Mouse (Mus musculus) urinary bladder, postnatal 25 days (tissue): ENCODE data around the gene 3110082I17Rik.
"Not testable (repeated sequence)": the region's sequence is repeated elsewhere in the genome, so short reads cannot be mapped to it uniquely, and the experiment has no call there.

Experiments used
- DNase-seq: peaks from one replicate; pipeline ENCODE4 v3.0.0; 2022; ENCODE audit warnings: low spot score

The 3110082I17Rik gene

DNA sequence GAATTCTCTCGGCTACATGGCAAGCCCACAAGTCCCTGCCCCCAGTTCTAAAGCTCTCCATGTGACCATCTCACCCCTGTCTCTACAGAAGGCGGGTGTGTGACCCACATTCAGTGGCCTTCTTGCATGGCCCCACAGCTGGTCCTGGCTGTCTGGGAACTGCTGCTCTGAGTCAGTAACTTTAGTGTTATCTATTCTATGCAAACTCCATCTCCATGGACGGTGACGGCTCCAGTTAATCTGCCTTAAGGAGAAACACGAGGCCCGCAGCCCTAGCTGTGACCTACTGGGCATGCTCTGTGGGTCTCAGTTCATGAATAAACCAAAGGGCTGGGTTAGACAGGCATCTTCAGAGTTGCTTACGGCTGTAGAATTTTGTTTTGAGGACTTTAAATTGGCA lies 65.9 kb downstream of the 3110082I17Rik start:
- DNase-seq = no peak

DNA sequence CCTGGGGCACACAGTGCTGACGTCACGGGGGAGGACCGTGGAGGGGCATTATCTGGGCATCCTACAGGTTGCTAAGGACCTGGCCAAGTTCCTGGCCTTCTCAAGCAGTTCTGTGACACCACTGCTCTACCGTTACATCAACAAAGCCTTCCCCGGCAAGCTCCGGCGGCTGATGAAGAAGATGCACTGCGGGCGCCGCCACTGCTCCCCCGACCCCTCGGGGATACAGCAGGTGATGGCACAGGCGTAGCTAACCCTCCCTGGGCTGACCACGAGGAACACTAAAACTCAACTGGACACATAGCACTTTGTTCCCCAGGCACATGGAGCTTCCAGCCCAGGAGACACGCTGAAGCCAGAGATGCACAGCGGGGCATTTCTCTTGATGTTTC lies 67.1 kb downstream of the 3110082I17Rik start:
- DNase-seq = no peak

DNA sequence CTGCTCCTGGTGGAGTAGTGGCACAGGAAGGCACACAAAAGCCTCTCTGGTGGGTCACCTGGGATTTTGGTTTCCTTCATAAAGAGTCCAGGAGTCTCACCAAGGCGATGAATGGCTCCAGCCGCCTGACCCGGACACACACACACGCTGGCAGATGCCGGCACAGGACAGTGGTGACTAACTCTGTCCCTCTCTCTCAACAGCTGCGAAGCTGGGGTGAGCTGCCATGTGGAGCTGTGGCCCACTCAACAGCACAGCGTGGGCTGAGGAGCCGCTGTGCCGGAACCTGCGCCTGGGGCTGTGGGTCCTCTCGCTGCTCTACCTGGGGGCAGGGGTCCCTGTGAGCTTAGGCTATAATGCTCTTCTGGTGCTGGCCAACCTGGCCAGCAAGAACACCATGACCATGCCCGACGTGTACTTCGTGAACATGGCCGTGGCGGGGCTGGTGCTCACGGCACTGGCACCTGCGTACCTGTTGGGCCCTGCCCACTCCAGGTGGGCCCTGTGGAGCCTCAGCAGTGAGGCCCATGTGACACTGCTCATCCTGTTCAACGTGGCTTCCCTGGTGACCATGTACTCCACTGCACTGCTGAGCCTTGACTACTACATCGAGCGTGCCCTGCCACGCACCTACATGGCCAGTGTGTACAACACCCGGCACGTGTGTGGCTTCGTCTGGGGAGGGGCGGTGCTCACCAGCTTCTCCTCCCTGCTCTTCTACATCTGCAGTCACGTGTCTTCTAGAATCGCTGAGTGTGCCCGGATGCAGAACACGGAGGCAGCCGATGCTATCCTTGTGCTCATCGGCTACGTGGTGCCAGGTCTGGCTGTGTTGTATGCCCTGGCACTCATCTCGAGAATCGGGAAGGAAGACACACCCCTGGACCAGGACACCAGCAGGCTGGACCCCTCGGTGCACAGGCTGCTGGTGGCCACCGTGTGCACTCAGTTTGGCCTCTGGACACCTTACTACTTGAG lies 67.8 kb downstream of the 3110082I17Rik start:
- DNase-seq = no peak

DNA sequence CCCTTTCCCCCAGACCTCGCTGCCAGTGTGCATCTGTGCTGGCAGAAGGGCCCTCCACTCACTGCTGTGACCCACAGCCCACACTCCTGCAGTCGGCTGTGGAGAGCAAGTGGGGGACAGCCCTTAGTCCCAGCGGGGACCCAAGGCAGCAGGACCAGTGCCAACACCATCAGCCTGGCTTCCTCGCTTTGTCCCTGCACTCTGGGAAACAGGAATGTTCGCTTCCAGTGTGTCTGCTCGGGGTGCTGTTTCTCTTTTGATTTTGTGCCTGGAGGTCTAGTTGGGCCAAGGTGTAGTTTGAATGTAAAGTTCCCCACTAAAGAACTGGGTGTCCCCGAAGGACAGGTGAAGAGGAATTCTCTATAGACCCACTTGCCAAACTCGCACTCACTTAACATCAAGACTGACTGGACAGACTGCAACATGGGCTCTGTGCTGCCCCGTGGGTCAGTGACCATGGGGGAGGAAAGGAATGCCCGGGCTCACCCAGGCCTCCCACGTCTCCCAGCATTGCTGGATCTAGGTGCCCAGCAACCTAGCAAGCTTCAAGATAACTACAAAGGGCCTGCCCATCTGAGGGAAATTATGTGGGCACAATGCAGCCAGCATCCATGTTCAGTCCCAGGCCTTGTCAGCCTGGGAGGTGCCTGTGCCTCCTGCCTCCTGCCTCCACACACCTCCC lies 68.9 kb downstream of the 3110082I17Rik start:
- no peak for DNase-seq

DNA sequence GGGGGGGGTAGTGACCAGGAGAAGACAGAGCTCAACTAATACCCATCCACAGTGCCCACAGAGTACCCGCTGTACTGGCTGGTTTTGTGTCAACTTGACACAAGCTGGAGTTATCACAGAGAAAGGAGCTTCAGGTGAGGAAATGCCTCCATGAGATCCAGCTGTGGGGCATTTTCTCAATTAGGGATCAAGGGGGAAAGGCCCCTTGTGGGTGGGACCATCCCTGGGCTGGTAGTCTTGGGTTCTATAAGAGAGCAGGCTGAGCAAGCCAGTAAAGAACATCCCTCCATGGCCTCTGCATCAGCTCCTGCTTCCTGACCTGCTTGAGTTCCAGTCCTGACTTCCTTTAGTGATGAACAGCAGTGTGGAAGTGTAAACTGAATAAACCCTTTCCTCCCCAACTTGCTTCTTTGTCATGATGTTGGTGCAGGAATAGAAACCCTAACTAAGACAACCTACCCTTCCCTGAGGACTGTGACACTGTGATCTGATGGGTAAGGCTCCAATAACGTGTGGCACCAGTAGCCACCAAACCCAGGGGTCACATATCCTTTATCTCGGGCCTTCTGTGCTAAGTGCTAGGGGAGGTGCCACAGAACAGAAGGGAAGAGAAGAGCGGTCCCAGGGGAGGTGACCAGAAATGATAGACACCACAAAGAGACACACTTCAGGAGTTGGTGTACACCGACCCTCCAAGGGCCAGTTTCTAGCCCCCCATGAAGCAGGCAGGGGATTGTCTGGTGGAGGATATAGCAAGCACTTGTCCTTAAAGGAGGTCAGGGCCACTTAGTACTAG lies 69.8 kb downstream of the 3110082I17Rik start:
- not testable (repeated sequence) for DNase-seq

DNA sequence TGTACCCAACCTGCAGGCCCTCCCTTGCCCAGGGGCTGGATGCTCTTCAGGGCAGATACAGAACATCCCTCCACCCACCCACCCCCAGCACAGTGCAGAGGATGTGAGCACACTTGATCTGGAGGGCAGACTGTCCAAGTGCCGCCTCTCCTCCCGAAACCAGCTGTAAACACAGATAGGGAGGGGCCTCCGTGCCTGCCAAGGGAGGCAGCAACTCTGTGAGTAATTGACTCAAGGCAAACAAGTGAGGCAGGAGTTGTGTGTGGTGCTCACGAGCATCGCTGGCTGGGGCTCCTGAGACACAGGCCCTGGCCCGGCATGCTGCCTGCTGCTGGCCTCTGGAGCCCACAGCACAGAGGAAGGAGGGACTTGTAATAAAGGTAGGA lies 70.7 kb downstream of the 3110082I17Rik start:
- DNase-seq = peak; percentile 50

DNA sequence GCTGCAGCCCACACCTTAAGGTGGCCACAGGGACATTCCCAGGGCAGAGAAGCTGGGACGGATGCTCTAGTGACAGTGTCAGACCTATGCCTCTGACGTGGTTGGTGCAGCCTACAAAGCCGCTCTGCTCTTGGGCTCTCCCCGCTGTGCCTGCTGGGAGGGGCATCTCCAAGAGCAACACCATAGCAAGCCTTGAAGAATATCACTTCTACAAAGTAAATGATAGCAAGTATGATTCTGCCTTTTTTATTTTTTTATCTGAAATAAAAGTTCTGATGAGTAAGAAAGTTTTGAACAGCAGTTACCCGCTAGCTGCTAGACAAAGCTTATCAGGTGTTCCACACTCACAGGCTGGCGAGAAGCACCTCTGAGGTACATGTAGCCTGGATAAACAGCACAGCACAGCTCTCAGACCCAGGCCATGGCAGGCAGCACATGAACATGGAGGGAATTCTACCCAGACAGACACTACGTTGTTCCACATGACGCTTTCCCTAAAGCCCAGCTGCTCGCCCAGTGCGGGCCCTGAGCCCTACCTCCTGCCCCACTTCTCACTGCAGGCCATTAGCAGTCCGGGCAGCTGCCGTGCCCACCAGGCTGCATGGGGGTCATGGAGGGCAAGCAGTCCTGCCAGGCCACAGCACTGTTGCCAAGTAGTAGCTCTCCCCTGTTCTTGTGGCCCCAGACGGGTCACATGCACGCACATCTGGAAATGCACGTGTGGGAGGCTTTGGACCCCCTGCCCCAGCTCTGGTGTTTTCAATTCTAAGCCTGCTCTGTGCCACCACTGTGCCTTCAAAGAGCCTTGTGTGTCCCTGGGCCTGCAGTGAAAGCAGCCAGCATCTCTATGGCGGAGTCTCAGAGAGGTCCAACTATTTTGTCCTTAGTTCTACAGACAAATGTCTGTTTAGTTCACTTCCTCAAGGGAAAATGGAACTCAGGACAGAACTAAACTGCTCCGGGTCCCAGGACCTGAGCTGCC lies 71.3 kb downstream of the 3110082I17Rik start:
- DNase-seq = no peak

DNA sequence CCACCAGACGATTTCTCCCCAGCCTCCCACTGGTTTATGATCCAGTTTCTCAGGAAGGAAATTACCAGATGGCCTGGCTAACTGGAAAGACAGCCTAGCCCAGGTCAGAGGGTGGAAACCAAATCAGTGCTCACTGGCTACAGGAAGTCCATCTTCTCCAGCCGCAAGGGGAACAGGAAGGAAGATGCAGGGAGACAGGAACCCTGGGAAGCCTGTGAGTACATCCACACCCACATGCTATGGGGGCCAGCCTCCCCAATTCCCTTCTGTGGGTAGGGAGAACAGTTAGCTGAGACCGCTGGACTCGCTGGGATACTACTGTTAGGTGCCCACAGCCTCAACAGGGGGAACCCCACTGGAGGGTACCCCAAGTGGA lies 72.1 kb downstream of the 3110082I17Rik start:
- DNase-seq = no peak

DNA sequence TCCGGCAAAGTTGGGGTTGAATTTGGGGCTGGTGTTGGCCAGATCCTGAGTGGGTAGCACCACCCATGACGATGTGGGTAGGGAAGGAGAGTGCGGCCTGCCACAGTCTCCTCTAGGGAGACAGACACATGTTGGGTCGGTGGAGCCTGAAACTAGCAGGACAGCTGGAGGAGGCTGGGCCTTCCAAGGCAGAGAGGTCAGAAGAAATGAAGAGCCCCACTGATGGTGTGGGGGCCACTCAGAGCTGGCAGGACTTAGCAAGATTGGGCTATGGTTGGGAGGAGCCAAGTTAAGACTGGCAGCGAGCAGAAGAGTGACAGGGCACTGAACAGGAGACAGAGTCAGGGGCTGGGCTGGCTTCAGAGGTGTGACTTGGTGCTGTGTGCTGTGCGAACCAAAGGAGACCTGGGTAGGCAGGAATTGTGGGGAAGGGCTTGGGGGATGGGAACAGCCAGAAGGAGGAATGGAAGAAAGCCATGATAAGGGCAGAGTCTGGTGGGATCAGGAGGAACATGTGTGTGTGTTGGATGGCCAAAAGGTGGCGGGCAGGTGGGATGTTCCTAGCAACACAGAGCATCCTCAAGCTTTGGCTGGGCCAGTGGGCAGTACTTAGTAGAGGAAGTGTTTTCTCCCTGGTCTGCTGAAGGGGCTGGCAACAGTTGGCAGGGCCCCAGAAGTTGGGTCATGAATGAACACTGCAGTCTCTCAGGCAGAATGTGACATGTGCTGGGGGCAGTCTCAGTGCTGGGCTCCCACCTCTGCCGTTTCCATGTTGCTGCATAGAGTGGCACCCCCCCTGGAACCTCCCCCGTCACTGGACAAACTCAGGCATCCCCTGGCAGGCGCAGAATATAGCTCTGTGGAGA lies 72.8 kb downstream of the 3110082I17Rik start:
- DNase-seq = no peak

DNA sequence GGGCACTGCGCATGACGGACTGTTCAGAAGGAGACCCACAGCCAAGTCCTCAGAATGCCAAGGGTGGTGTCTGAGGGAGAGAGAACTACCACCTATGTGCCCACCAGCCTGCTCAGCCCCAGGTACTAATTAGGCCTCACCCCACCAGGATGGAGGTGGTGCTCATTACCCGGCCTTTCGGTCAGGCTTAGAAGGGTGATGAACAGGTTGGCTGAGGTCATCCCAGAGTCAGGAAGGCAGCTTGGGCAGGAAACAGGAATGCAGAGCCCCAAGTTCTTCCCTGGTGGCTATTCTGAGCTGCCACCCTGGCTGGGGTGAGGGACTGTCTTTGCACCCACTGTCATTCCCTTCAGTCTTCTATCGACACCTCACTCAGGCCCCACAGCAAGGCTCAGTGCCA lies 74.3 kb downstream of the 3110082I17Rik start:
- DNase-seq = no peak

DNA sequence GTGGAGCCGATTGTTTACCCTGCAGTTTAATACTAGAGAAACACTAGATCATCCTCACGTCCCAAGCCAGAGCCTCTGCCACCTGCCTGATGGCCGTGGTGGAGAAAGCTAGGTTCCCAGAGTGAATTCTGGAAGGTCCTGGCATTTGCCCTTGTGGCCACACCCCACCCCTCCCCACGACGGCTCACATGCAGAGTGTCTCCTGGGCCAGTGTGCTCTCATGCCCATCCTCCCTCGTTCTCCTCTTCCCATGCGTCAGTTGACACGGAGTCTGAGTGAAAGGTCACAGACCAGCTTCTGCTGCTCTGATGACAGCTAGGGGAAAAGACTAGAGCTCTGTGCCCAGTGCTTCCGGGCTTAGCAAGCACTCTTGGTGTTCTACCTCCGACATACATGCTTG lies 75.8 kb downstream of the 3110082I17Rik start:
- no peak for DNase-seq

DNA sequence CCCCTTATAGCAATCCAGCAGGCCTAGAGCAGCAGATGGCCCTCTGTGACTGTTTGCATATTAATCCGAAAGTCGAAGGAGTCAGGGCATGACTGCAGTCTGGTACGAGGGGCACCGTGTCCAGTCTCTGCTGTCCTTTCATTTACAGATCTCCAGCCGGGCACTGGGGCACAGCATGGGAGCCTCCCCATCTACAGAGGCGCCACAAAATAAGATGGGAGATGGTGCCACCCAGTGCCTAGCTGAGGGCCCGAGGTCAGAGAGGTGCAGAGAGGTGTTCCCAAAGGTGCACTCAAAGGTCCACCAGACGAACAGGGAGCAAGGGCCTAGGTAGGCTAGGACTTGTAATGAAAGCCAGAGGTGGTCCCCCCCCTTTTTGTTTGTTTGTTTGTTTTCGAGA lies 77.1 kb downstream of the 3110082I17Rik start:
- no peak for DNase-seq

DNA sequence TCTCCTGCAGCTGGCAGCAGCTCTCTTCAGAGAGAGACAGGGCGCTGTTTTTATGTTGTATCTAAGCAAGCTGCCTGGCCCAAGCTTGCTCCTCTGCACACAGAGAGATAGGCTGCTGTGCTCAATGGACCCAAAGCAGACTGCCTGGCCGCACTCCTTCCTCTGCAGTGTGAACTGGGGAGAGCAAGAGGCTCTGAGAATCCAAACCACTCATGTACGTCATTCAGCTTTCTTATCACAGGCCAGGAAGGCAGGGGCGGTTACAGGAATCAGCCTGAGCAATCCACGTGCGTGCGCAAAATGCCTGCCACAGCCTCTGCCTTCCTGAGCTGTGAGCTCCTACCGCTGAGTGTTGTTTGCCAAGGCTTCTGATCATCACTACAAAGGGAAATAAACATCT lies 77.6 kb downstream of the 3110082I17Rik start:
- DNase-seq = no peak

DNA sequence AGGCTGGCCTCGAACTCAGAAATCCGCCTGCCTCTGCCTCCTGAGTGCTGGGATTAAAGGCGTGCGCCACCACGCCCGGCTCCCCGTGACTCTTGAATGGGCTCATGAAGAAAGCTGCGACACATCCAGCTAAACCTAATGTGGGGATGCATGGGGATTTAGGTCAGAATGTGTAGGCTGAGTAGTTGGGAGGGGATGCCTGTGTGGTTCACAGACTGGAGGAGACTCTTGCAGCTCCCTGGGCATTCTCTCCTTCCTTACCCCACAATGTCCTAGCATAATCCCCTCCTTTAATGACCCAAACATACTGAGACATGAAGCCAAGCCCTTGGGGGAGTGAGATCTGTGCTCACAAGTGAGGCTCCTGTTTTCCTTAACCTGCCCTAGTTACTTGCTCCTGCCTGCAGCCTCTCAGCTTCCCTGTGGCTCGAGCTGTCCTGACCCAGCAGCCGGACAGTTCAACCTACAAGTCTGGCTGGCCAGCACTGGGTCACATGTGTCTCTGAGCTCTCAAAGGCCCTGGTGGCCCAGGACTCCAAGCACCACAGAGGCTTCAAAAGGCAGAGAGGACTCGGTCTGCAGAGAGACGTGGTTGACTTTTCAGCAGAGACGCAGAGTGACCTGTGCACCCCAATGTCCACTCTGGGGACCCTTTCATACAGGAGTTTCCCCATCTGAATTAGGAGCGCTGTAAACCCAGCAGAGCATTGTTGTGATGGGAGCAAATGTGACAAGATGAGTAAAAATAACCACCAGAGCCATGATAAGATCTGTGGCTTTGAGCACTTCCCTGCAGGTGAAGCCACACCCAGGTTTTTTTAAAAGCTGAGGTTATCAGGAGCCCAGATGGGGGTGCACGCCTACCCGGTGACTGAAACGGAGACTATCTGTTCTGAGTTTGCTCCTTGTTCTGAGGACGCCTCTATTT lies 78.5 kb downstream of the 3110082I17Rik start:
- no peak for DNase-seq

DNA sequence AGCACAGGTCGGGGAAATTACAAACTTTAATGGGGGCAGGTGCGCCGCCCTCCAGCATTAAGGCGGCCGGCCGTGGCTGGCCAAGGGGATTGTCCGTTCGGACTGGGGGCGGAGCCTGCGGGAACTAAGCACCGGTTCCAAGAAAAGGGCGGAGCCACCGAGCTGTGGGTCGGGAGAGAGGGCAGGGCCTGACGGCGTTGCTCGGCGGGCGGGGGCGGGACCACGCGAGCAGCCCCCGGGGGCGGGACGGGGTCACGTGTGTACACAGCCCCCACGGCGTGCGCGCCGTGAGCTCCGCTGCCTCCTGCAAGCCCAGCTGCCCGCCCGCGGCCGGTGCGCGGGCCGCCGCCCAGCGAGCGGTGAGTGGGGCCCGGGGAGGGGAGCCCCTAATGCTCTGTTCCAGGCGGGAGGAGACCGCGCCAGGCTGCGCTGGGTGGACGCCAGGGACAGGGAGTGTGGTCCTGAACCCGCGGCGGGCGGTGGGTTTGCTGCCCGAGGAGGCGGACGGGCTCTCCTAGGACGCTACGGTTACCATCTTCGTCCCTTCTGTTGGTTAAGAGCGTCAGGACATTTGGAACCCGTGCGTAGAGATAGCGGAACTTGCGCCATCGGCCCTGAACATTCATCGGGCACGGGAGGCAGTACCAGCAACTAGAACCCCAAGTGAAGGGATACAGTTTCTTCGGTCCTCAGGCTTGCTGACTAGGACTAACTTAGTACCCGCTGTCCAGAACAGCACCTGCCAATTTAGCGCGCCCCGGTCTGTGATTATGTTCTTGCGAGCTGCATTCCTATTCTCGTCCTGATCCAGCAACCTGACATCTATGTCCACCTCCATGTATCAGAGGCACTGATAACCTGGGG lies 79.7 kb downstream of the 3110082I17Rik start:
- DNase-seq = peak; percentile 89

DNA sequence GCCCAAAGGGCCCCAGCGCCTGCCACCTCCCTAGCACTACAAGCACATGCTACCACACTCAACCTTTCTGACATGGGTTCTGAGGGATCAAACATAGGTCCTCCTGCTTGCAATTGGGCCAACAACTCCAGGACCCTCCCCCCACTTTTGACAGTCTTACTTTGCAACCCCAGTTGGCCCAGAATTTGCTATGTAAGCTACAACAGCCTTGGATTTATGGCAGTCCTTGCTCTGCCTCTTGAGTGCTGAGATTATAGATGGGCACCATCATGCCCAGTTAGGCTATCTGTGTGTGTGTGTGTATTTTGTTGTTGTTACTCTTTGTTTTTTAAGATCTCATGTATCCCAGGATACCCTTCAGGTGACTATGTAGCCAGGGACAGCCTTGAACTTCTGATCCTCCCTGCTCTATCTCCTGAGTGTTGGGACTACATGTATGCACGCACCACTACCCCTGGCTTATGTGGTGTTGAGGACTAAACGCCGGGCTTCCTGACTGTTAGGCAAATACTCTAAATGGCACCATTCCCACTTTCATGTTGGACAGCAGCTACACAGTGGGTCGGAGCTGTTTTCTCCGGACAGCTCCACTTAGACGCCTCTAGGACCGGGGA lies 80.4 kb downstream of the 3110082I17Rik start:
- no peak for DNase-seq

DNA sequence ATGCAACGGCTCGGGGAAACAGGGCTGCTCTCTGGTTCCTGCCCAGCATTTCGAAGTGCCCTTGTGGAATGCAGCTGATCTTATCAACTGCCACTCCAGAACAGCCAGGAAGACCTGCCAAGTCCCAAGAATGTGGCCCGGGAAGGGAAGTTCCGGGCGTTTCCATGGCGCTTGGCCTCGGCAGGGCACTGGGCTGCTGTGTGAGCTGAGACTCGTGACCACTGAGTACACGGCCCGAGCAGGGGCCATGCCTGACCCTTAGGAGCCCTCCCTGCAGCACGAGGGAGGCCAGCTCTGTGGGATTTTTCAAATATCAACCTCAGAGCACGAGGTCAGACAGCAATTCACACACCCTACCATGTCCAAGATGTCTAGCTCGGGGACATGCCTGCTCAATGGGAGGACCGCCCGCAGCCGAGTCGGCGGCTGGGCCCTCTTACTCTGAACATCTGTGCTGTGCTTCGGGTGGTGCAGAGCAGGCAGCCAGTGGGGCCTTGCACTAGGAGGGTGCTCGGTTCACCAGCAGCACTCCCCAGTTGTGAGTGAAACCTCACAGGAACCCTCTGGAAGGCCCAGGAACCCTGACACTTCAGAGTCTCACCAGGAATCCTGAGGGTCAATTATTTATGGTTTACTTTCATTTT lies 81.2 kb downstream of the 3110082I17Rik start:
- peak; percentile 39 for DNase-seq

DNA sequence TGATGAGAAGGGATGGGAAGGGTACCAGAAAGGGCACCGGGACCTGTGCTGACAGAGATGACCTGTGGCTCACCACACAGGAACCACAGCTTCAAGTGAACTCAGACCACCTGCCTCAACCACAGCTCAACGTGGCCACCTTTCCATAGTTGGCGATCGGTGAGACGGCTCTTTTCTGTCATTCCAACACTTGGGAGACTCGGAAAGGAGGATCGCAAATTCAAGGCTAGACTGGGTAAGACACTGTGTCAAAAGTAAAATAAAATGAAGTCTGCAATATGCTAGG lies 82.1 kb downstream of the 3110082I17Rik start:
- no peak for DNase-seq
